Mouse (Mus musculus): ENCODE data around the gene Gm28372. TPM values are rescaled to one million over a fixed set of nuclear protein-coding genes. Genes with fewer than 3 reads are reported as not detected.
A peak's percentile ranks its signal among the peaks of the same experiment; 100 is the strongest.

Gene Gm28372
- polyA plus RNA-seq, 1 experiment from 2014 or later = not detected

- Histone ChIP-seq H3K4me1 (no peaks in the 10 kb centered on the region), H3K27me3 (ENCODE audit: low read depth, poor library complexity, severe bottlenecking) (peaks cover 8% of the 10 kb centered on the region; the same call in 1 of the 2 replicates), H3K9me3 (replicated peaks) (no peaks in the 10 kb centered on the region), H3K36me3 (peaks cover 35% of the 10 kb centered on the region), H3K4me3 (no peak overlapping the region), H3K27ac (replicated peaks) (no peak overlapping the region)
- DNase-seq (ENCODE audit: low spot score) = no peak
- 89% methylated on average over 11 of the region's 11 CpGs for WGBS
These were observed 13.9 kb upstream of the Gm28372 start for GRCm38 (mm10) chr2:130390993-130391625.

GRCm38 (mm10) chr2:130392836-130393235, 12.2 kb upstream of the Gm28372 start:
- Histone ChIP-seq H3K27me3 (ENCODE audit: low read depth, poor library complexity, severe bottlenecking) (peaks cover 7% of the 10 kb centered on the region), H3K4me3 (no peak overlapping the region), H3K27ac (replicated peaks) (no peak overlapping the region), H3K9me3 (replicated peaks) (no peaks in the 10 kb centered on the region), H3K36me3 (peaks cover 35% of the 10 kb centered on the region), H3K4me1 (peaks cover 16% of the 10 kb centered on the region)
- no peak for DNase-seq (ENCODE audit: low spot score)
- 90% methylated on average over 3 of the region's 3 CpGs for WGBS

- Histone ChIP-seq H3K36me3 (peaks cover 31% of the 10 kb centered on the region), H3K27ac (replicated peaks) (no peak overlapping the region), H3K9me3 (replicated peaks) (no peaks in the 10 kb centered on the region), H3K27me3 (ENCODE audit: low read depth, poor library complexity, severe bottlenecking) (peaks cover 25% of the 10 kb centered on the region), H3K4me1 (peaks cover 22% of the 10 kb centered on the region), H3K4me3 (no peak overlapping the region)
- no peak for DNase-seq (ENCODE audit: low spot score)
- 94% methylated on average over 11 of the region's 11 CpGs for whole genome bisulfite sequencing
These were observed 9.3 kb upstream of the Gm28372 start for GRCm38 (mm10) chr2:130395696-130396095.

- peak within 1 kb of the TSS; percentile 87 for H3K27ac ChIP-seq (replicated peaks)
- peak within 1 kb of the TSS; percentile 68 for H3K4me3 ChIP-seq
- DNase-seq (ENCODE audit: low spot score) = peak; percentile 79
- under 1% methylated on average over 53 of the region's 53 CpGs for WGBS
- H3K36me3 ChIP-seq = peaks cover 25% of the 10 kb centered on the region
- peaks cover 31% of the 10 kb centered on the region for H3K4me1 ChIP-seq
- H3K27me3 ChIP-seq (ENCODE audit: low read depth, poor library complexity, severe bottlenecking) = peaks cover 25% of the 10 kb centered on the region
- H3K9me3 ChIP-seq (replicated peaks) = no peaks in the 10 kb centered on the region
These were observed 7.7 kb upstream of the Gm28372 start, which contains the start of gene Cpxm1 for GRCm38 (mm10) chr2:130397186-130397985. Gene Cpxm1 (minus strand): TSS chr2:130397574.

- H3K27ac ChIP-seq (replicated peaks) = peak overlapping the region; percentile 87
These were observed 6.9 kb upstream of the Gm28372 start for GRCm38 (mm10) chr2:130398091-130398490.

GRCm38 (mm10) chr2:130400046-130400445, 5.0 kb upstream of the Gm28372 start:
- H3K4me1 ChIP-seq = peaks cover 31% of the 10 kb centered on the region
- 95% methylated on average over 1 of the region's 1 CpGs for WGBS
- DNase-seq (ENCODE audit: low spot score) = no peak
- H3K27ac ChIP-seq (replicated peaks) = no peak overlapping the region
- H3K9me3 ChIP-seq (replicated peaks) = no peaks in the 10 kb centered on the region
- H3K36me3 ChIP-seq = peaks cover 4% of the 10 kb centered on the region
- peaks cover 25% of the 10 kb centered on the region for H3K27me3 ChIP-seq (ENCODE audit: low read depth, poor library complexity, severe bottlenecking)
- no peak overlapping the region for H3K4me3 ChIP-seq

More at GRCm38 (mm10) chr2:130398091-130398490, 6.9 kb upstream of the Gm28372 start:
- H3K4me3 ChIP-seq = peak overlapping the region; percentile 68
- no peak for DNase-seq (ENCODE audit: low spot score)
- H3K27me3 ChIP-seq (ENCODE audit: low read depth, poor library complexity, severe bottlenecking) = peaks cover 25% of the 10 kb centered on the region
- no peaks in the 10 kb centered on the region for H3K9me3 ChIP-seq (replicated peaks)
- peaks cover 31% of the 10 kb centered on the region for H3K4me1 ChIP-seq
- WGBS = 14% methylated on average over 14 of the region's 14 CpGs
- H3K36me3 ChIP-seq = peaks cover 22% of the 10 kb centered on the region

GRCm38 (mm10) chr2:130401891-130402290, 3.1 kb upstream of the Gm28372 start:
- WGBS = 87% methylated on average over 4 of the region's 4 CpGs
- DNase-seq (ENCODE audit: low spot score) = no peak

GRCm38 (mm10) chr2:130406178-130406577, 1.1 kb downstream of the Gm28372 start, which contains the start of gene Tmem239:
Gene Tmem239 (plus strand): TSS chr2:130406478.
- Histone ChIP-seq H3K9me3 (replicated peaks) (no peaks in the 10 kb centered on the region), H3K4me1 (peaks cover 11% of the 10 kb centered on the region), H3K4me3 (no peak within 1 kb of the TSS), H3K36me3 (no peaks in the 10 kb centered on the region), H3K27ac (replicated peaks) (no peak within 1 kb of the TSS), H3K27me3 (ENCODE audit: low read depth, poor library complexity, severe bottlenecking) (0 out of 2 replicates have a peak, but pooled peaks cover 2% of the 10 kb centered on the region)
- 79% methylated on average over 2 of the region's 2 CpGs for WGBS
- no peak for DNase-seq (ENCODE audit: low spot score)

More at GRCm38 (mm10) chr2:130401891-130402290, 3.1 kb upstream of the Gm28372 start:
- Histone ChIP-seq H3K4me3 (no peak overlapping the region), H3K27me3 (ENCODE audit: low read depth, poor library complexity, severe bottlenecking) (peaks cover 22% of the 10 kb centered on the region), H3K27ac (replicated peaks) (no peak overlapping the region), H3K9me3 (replicated peaks) (no peaks in the 10 kb centered on the region), H3K4me1 (peaks cover 25% of the 10 kb centered on the region), H3K36me3 (no peaks in the 10 kb centered on the region)

GRCm38 (mm10) chr2:130408194-130408593, 3.2 kb downstream of the Gm28372 start:
- Histone ChIP-seq H3K9me3 (replicated peaks) (no peaks in the 10 kb centered on the region), H3K27me3 (ENCODE audit: low read depth, poor library complexity, severe bottlenecking) (0 out of 2 replicates have a peak, but pooled peaks cover 2% of the 10 kb centered on the region), H3K27ac (replicated peaks) (no peak overlapping the region), H3K36me3 (no peaks in the 10 kb centered on the region), H3K4me3 (no peak overlapping the region), H3K4me1 (peaks cover 13% of the 10 kb centered on the region)
- DNase-seq (ENCODE audit: low spot score) = peak; percentile 51
- WGBS = 22% methylated on average over 6 of the region's 6 CpGs

- H3K9me3 ChIP-seq (replicated peaks) = no peaks in the 10 kb centered on the region
- 0 out of 2 replicates have a peak overlapping the region, but pooled peaks have one; percentile 6 for H3K27ac ChIP-seq (replicated peaks)
- H3K36me3 ChIP-seq = no peaks in the 10 kb centered on the region
- no peaks in the 10 kb centered on the region for H3K27me3 ChIP-seq (ENCODE audit: low read depth, poor library complexity, severe bottlenecking)
- WGBS = 38% methylated on average over 16 of the region's 16 CpGs
- peak; percentile 86 for DNase-seq (ENCODE audit: low spot score)
- H3K4me3 ChIP-seq = no peak overlapping the region
- H3K4me1 ChIP-seq = peaks cover 13% of the 10 kb centered on the region
These were observed 6.8 kb downstream of the Gm28372 start for GRCm38 (mm10) chr2:130411558-130412495.

GRCm38 (mm10) chr2:130412775-130413174, 7.7 kb downstream of the Gm28372 start:
- Histone ChIP-seq H3K4me3 (no peak overlapping the region), H3K4me1 (peaks cover 13% of the 10 kb centered on the region), H3K9me3 (replicated peaks) (no peaks in the 10 kb centered on the region), H3K27me3 (ENCODE audit: low read depth, poor library complexity, severe bottlenecking) (no peaks in the 10 kb centered on the region), H3K36me3 (no peaks in the 10 kb centered on the region), H3K27ac (replicated peaks) (no peak overlapping the region)
- DNase-seq (ENCODE audit: low spot score) = no peak
- WGBS = 84% methylated on average over 3 of the region's 3 CpGs
